Mouse (Mus musculus): Measurements from ENCODE around the gene Ptprk. TPM values are rescaled to one million over a fixed set of nuclear protein-coding genes. Genes with fewer than 3 reads are reported as not detected.

Gene Ptprk
- polyA plus RNA-seq, 1 experiment from 2014 or later = 24.7 TPM

GRCm38 (mm10) chr10:28212083-28212482 is 137.5 kb downstream of the Ptprk start:
- H3K4me3 ChIP-seq = no peak overlapping the region
- no peak for ATAC-seq (ENCODE audit: low FRiP score, low read depth)
- H3K9me3 ChIP-seq = no peaks in the 10 kb centered on the region
- no peak overlapping the region for H3K9ac ChIP-seq
- no peaks in the 10 kb centered on the region for H3K36me3 ChIP-seq
- H3K4me2 ChIP-seq (replicated peaks) = no peak overlapping the region
- no peaks in the 10 kb centered on the region for H3K4me1 ChIP-seq
- H3K27ac ChIP-seq = no peak overlapping the region
- WGBS = 76% methylated on average over 1 of the region's 1 CpGs
- H3K27me3 ChIP-seq (replicated peaks) = no peaks in the 10 kb centered on the region

DNA sequence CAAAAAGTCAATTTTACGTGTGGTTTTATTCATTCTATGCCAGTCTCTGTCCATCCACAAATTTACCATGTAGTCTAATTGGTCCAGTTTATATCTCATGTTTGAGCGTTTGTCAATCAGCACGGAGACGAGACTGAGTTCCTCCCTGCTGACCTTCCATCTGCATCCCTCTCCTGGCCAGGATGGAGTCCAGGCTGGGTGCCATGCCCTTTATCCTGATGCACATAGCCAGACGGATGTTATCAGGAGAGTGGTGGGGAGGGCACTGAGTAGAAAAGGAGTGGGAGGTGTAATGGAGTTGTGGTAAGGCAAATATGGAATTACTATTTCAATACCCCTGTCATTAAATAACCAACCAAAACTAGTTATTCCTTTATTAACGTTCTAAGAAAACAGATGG is 140.5 kb downstream of the Ptprk start:
- no peak overlapping the region for H3K4me2 ChIP-seq (replicated peaks)
- no peaks in the 10 kb centered on the region for H3K4me1 ChIP-seq
- H3K9ac ChIP-seq = no peak overlapping the region
- 88% methylated on average over 6 of the region's 6 CpGs for WGBS
- no peaks in the 10 kb centered on the region for H3K9me3 ChIP-seq
- ATAC-seq (ENCODE audit: low FRiP score, low read depth) = no peak
- no peaks in the 10 kb centered on the region for H3K36me3 ChIP-seq
- no peak overlapping the region for H3K27ac ChIP-seq
- H3K4me3 ChIP-seq = no peak overlapping the region
- no peaks in the 10 kb centered on the region for H3K27me3 ChIP-seq (replicated peaks)

DNA sequence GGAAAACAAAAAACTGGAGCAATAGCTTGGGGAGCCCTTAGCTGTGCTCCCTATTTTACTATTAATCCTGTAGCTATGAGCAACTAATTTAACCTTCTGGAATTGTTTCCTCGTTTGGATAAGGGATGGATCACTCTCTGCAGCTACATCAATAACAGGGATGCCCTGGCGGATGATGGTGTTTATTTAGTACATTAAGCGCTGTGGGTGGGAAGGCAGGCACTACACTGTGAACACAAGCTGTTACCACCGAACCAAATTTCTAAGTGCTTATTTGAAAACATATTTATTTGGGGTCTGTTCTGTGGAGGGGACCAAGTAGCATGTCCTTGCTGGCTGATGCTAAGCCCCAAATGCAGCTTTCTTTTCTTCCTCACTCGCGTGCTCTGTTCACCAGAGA is 149.0 kb downstream of the Ptprk start:
- Histone ChIP-seq H3K9ac (no peak overlapping the region), H3K27ac (no peak overlapping the region), H3K4me3 (no peak overlapping the region), H3K4me1 (no peaks in the 10 kb centered on the region), H3K4me2 (replicated peaks) (no peak overlapping the region), H3K9me3 (no peaks in the 10 kb centered on the region), H3K36me3 (no peaks in the 10 kb centered on the region), H3K27me3 (replicated peaks) (no peaks in the 10 kb centered on the region)
- ATAC-seq (ENCODE audit: low FRiP score, low read depth) = no peak
- 66% methylated on average over 6 of the region's 6 CpGs for WGBS

DNA sequence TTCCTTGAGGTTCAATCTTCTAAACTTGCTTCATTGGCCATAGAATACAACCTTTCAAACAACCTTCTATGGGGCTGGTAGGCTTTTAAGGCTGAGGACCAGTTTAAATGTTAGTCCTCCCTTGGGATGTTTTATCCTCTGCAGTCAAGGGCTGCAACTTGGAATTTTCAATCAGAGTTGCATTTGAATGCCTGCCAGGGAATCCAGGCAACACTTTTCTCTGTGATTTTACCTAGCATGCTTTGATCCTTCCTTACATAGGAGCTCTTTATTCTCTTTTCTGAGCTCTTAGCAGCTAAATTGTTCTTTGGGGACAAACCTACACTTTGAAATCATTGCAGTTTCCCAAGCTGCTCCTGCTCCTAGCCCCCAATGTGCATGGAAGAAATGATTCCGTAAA is 149.8 kb downstream of the Ptprk start:
- H3K4me1 ChIP-seq = no peaks in the 10 kb centered on the region
- H3K9me3 ChIP-seq = no peaks in the 10 kb centered on the region
- no peak for ATAC-seq (ENCODE audit: low FRiP score, low read depth)
- no peak overlapping the region for H3K9ac ChIP-seq
- 75% methylated on average over 1 of the region's 1 CpGs for WGBS
- no peak overlapping the region for H3K4me3 ChIP-seq
- H3K27me3 ChIP-seq (replicated peaks) = no peaks in the 10 kb centered on the region
- no peak overlapping the region for H3K27ac ChIP-seq
- no peak overlapping the region for H3K4me2 ChIP-seq (replicated peaks)
- H3K36me3 ChIP-seq = no peaks in the 10 kb centered on the region

DNA sequence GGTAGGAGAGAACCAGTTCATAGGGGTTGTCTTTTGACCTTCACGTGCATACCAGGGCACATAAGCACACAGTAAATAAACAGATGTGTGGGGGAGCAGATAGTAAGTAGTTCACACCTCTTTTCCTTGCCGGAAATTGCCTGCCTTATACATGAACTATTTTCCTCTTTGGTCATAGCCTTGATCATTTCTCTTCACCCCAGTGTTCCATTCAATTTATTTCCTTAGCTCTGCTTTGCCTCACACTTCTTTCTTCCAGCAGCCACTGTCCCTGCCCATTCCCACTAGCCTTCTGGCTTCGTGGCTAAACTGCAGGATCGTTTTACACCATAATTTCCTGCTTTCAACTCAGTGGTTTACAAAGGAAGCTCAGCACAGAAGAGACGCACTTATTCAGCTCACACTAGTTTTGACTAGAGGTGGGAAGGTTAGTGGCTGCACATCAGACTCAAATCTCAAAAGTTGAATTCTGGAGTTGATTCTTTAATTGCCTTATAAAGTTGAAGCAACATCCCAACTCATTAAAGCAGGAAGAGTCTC is 151.0 kb downstream of the Ptprk start:
- no peaks in the 10 kb centered on the region for H3K27me3 ChIP-seq (replicated peaks)
- H3K27ac ChIP-seq = no peak overlapping the region
- H3K9ac ChIP-seq = no peak overlapping the region
- no peaks in the 10 kb centered on the region for H3K4me1 ChIP-seq
- no peak overlapping the region for H3K4me2 ChIP-seq (replicated peaks)
- no peak for ATAC-seq (ENCODE audit: low FRiP score, low read depth)
- no peaks in the 10 kb centered on the region for H3K36me3 ChIP-seq
- WGBS = 23% methylated on average over 5 of the region's 5 CpGs
- no peaks in the 10 kb centered on the region for H3K9me3 ChIP-seq
- H3K4me3 ChIP-seq = no peak overlapping the region

DNA sequence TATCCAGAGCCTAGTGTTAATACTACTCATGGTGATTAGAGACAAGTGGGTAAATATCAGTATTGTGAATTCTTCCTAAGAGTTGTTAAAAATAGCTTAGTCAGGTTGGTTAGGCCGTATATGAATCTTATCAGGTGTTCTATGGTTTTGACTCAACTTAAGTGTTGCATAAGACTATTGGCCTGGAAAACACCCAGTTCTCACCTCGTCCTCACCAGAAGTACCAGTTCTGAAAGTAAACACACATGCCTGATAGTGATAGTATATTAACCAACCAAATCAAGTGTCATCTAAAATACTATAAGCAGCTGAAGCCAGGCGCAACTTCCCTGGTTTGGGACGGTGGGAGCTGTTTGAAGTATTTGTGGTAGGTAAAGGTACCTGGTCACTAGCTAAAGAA is 153.1 kb downstream of the Ptprk start:
- WGBS = 91% methylated on average over 4 of the region's 4 CpGs
- H3K27me3 ChIP-seq (replicated peaks) = no peaks in the 10 kb centered on the region
- H3K9me3 ChIP-seq = no peaks in the 10 kb centered on the region
- no peak overlapping the region for H3K27ac ChIP-seq
- no peaks in the 10 kb centered on the region for H3K4me1 ChIP-seq
- no peaks in the 10 kb centered on the region for H3K36me3 ChIP-seq
- no peak overlapping the region for H3K4me2 ChIP-seq (replicated peaks)
- ATAC-seq (ENCODE audit: low FRiP score, low read depth) = no peak
- no peak overlapping the region for H3K4me3 ChIP-seq
- H3K9ac ChIP-seq = no peak overlapping the region

GRCm38 (mm10) chr10:28228208-28228607 is 153.6 kb downstream of the Ptprk start:
- Histone ChIP-seq H3K9me3 (no peaks in the 10 kb centered on the region), H3K4me1 (no peaks in the 10 kb centered on the region), H3K36me3 (no peaks in the 10 kb centered on the region), H3K27me3 (replicated peaks) (no peaks in the 10 kb centered on the region), H3K9ac (no peak overlapping the region), H3K4me2 (replicated peaks) (no peak overlapping the region), H3K27ac (no peak overlapping the region), H3K4me3 (no peak overlapping the region)
- 79% methylated on average over 1 of the region's 1 CpGs for WGBS
- ATAC-seq (ENCODE audit: low FRiP score, low read depth) = no peak

GRCm38 (mm10) chr10:28232273-28233167 is 157.9 kb downstream of the Ptprk start:
- H3K4me2 ChIP-seq (replicated peaks) = no peak overlapping the region
- WGBS = 36% methylated on average over 4 of the region's 4 CpGs
- no peak overlapping the region for H3K27ac ChIP-seq
- no peak overlapping the region for H3K4me3 ChIP-seq
- H3K4me1 ChIP-seq = no peaks in the 10 kb centered on the region
- no peak overlapping the region for H3K9ac ChIP-seq
- ATAC-seq (ENCODE audit: low FRiP score, low read depth) = peak; percentile 58
- H3K36me3 ChIP-seq = no peaks in the 10 kb centered on the region
- no peaks in the 10 kb centered on the region for H3K9me3 ChIP-seq
- no peaks in the 10 kb centered on the region for H3K27me3 ChIP-seq (replicated peaks)

- WGBS = 87% methylated on average over 4 of the region's 4 CpGs
- Histone ChIP-seq H3K4me2 (replicated peaks) (no peak overlapping the region), H3K9ac (no peak overlapping the region), H3K4me1 (no peaks in the 10 kb centered on the region), H3K4me3 (no peak overlapping the region), H3K27me3 (replicated peaks) (no peaks in the 10 kb centered on the region), H3K9me3 (no peaks in the 10 kb centered on the region), H3K27ac (no peak overlapping the region), H3K36me3 (no peaks in the 10 kb centered on the region)
- no peak for ATAC-seq (ENCODE audit: low FRiP score, low read depth)
Observed at GRCm38 (mm10) chr10:28249047-28249446, 174.4 kb downstream of the Ptprk start.

DNA sequence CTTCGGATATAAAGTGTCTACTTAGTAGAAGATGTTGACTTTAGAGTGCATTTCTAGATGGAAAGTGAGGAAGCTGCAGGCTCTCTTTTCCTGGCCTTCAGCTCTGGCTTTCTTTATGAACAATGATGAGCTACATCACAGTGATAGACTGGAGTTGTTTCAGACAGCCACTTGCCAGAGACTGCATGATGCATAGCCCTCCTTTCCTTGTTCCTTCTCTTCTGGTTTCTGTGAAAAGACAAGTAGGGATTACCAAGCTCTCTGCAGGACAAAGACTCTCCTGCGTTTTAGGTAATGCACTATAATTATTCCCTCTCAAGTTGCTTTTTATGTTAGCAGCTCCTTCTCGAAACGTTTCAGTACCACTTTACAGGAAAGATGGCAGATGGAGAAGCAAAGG is 176.8 kb downstream of the Ptprk start:
- Histone ChIP-seq H3K9me3 (no peaks in the 10 kb centered on the region), H3K4me2 (replicated peaks) (no peak overlapping the region), H3K27ac (no peak overlapping the region), H3K27me3 (replicated peaks) (no peaks in the 10 kb centered on the region), H3K4me3 (no peak overlapping the region), H3K4me1 (no peaks in the 10 kb centered on the region), H3K9ac (no peak overlapping the region), H3K36me3 (no peaks in the 10 kb centered on the region)
- ATAC-seq (ENCODE audit: low FRiP score, low read depth) = no peak
- WGBS = 65% methylated on average over 4 of the region's 4 CpGs

- H3K4me1 ChIP-seq = no peaks in the 10 kb centered on the region
- peak; percentile 29; the same call in 1 of the 2 replicates for ATAC-seq (ENCODE audit: low FRiP score, low read depth)
- no peak overlapping the region for H3K27ac ChIP-seq
- no peak overlapping the region for H3K4me2 ChIP-seq (replicated peaks)
- no peaks in the 10 kb centered on the region for H3K27me3 ChIP-seq (replicated peaks)
- no peaks in the 10 kb centered on the region for H3K9me3 ChIP-seq
- no peak overlapping the region for H3K4me3 ChIP-seq
- 57% methylated on average over 2 of the region's 2 CpGs for WGBS
- no peak overlapping the region for H3K9ac ChIP-seq
- H3K36me3 ChIP-seq = no peaks in the 10 kb centered on the region
Observed at GRCm38 (mm10) chr10:28260651-28261050, 186.0 kb downstream of the Ptprk start.

GRCm38 (mm10) chr10:28262159-28262558 is 187.5 kb downstream of the Ptprk start:
- H3K4me2 ChIP-seq (replicated peaks) = no peak overlapping the region
- H3K27ac ChIP-seq = no peak overlapping the region
- no peaks in the 10 kb centered on the region for H3K27me3 ChIP-seq (replicated peaks)
- 88% methylated on average over 3 of the region's 3 CpGs for WGBS
- H3K9me3 ChIP-seq = no peaks in the 10 kb centered on the region
- no peaks in the 10 kb centered on the region for H3K4me1 ChIP-seq
- H3K36me3 ChIP-seq = peaks cover 2% of the 10 kb centered on the region; the same call in 1 of the 2 replicates
- H3K9ac ChIP-seq = no peak overlapping the region
- H3K4me3 ChIP-seq = no peak overlapping the region
- no peak for ATAC-seq (ENCODE audit: low FRiP score, low read depth)

- H3K4me3 ChIP-seq = no peak overlapping the region
- no peak for ATAC-seq (ENCODE audit: low FRiP score, low read depth)
- no peak overlapping the region for H3K4me2 ChIP-seq (replicated peaks)
- peaks cover 2% of the 10 kb centered on the region; the same call in 1 of the 2 replicates for H3K36me3 ChIP-seq
- H3K27ac ChIP-seq = no peak overlapping the region
- WGBS = 89% methylated on average over 2 of the region's 2 CpGs
- no peaks in the 10 kb centered on the region for H3K27me3 ChIP-seq (replicated peaks)
- no peaks in the 10 kb centered on the region for H3K4me1 ChIP-seq
- no peak overlapping the region for H3K9ac ChIP-seq
- H3K9me3 ChIP-seq = no peaks in the 10 kb centered on the region
Observed at GRCm38 (mm10) chr10:28263546-28263945, 188.9 kb downstream of the Ptprk start.

Data from neural tube, embryonic 12.5 days (tissue).